Mouse (Mus musculus) cerebellum, adult 11 months (tissue): ENCODE measurements around the gene B230104I21Rik.

Source experiments
- DNase-seq: peaks from one replicate; pipeline ENCODE4 v3.0.0; 2022

The B230104I21Rik gene

GRCm38 (mm10) chr4:154352246-154352645 is 16.3 kb downstream of the B230104I21Rik start:
- DNase-seq, result no peak

GRCm38 (mm10) chr4:154355408-154355807 is 19.5 kb downstream of the B230104I21Rik start:
- no peak for DNase-seq

GRCm38 (mm10) chr4:154358370-154358769 is 22.4 kb downstream of the B230104I21Rik start:
- DNase-seq, result no peak

- DNase-seq, result no peak
Observed at GRCm38 (mm10) chr4:154358816-154359215, 22.9 kb downstream of the B230104I21Rik start.

DNA sequence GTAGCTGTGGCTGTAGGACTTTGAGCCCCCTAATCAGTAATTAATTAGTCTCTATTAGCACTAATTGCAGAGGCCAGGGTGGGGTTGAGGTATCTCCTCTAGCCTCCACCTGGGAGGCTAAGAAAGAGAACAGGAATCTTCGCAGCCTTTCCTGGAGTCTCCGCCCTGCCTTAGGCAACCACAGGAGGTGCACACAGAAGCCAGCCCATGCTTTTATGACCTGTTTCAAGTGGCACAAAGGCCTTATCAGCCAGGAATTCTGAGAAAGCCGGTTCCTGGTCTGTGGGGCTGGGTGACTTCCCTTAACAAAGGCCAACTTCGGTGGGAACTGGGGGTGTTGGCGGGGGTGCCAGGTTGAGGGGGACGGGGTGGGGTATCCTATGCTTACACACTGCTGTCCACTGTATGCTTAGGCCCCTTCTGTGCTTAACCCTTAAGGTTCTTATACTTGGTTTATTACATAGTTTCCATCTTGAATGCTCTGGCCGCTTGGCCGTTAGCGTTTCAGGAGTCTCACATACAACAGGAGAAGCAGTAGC is 23.9 kb downstream of the B230104I21Rik start:
- no peak for DNase-seq

GRCm38 (mm10) chr4:154360441-154360840 is 24.5 kb downstream of the B230104I21Rik start:
- no peak for DNase-seq

GRCm38 (mm10) chr4:154360850-154361249 is 24.9 kb downstream of the B230104I21Rik start:
- DNase-seq, result no peak

- no peak for DNase-seq
Observed at GRCm38 (mm10) chr4:154364752-154365151, 28.8 kb downstream of the B230104I21Rik start.

DNA sequence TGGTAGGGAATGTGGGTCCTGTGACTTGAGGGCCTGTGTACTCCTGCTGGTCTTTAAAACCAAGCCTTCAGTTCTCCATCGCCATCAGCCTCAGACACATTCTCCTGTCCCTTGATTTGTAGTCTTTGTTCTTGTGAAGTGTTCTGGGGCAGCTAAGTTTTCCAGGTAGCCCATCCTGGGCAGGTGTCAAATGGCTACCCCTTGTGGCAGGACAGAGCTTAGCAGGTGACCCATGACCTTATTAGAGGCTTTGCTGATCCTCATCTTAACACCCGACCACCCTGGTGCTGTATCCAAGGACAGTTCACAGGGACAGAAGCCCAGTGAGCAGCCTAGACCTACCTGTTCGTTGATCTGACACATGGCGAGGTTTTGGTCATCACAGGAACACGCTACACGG is 30.9 kb downstream of the B230104I21Rik start:
- DNase-seq, result no peak

DNA sequence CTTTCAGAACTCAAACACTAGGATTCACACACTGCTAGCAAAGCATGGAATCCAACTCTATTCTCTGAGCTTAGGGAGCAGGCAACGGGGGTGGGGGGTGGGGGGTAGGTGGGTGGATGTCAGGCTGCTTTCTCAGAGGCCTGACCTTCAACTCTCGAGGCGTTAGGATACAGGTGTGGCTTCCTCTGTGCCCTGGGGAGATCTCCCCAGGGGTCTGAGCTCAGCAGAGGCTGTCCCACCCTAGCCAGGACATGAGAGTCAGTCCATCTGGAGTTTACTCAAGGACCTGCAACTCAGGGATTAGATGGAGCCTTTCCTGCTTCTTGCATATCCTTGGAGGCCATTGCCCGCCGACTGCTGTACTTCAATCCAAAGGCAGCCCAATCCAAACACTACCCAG is 33.2 kb downstream of the B230104I21Rik start:
- no peak for DNase-seq

DNA sequence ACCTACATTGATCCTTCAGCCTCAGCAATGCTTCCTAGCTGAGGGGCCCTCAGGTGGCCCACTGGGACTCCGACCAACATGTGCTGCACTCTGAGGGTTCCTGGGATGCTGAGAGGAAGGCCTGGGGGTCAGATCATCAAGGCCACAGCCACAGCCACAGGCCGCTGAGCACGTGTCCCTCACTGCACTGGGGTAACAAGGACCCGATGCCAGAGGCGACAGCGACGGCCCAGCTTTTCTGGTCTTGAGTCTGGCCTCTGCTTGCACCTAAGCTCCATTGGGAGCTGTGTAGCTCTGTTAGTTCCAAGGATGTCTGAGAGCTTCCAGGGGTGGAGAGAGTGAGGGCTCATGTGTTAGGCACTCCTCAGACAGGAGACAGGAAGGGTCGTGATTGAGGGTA is 34.9 kb downstream of the B230104I21Rik start:
- no peak for DNase-seq

GRCm38 (mm10) chr4:154371542-154372247 is 35.8 kb downstream of the B230104I21Rik start:
- DNase-seq, result no peak

DNA sequence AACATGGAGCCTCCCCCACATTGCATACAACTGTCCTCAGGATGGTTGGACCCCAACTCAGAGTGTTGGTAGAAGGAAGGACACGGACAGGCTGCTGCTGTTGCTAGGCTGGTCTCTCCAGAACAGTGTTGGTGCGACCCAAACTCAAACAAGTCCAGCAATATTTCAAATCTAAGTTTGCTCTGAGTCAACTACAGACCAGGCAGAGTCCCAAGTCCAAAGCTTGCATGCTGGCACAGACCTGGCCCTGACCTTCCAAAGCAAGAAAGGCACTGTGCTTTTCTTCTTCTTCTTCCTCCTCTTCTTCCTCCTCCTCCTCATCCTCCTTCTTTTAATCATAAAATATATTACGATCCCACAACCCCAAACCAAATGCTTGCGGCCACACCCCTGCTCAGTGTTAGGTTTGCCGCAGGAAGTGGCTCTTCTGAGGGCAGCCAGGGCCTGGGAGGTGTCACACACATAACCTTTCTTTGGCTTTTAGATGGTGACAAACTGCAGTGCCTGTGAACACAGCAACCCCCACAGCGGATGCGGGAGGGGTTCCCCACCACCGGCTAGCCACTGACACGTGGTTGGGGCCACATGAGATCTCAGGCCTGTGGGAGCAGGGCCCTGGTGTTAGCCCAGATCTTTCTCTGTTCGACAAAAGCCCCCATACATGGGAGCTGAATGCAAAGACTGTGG is 40.2 kb downstream of the B230104I21Rik start:
- DNase-seq, result no peak

GRCm38 (mm10) chr4:154378876-154379275 is 42.9 kb downstream of the B230104I21Rik start:
- DNase-seq, result no peak

GRCm38 (mm10) chr4:154385208-154385607 is 49.3 kb downstream of the B230104I21Rik start:
- no peak for DNase-seq

DNA sequence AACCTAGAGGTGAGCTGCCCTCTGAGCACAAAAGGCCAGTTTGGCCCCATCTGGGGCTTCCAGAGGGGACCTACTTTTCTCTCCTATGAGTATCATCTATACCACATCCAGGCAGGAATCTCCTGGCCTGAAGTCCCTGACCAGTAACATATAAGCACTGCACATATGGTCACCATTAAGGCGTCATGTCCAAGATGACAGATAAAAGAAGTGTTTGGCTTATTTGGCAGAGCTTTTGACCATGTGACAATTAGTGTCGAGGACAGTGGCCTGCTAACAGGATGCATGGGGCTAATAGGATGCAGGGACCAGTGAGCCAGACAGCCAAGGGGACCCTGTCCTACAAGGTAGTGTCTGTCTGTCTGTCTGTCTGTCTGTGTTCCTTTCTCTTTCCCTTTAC is 50.0 kb downstream of the B230104I21Rik start:
- no peak for DNase-seq

- DNase-seq, result no peak
Observed at GRCm38 (mm10) chr4:154386810-154387209, 50.9 kb downstream of the B230104I21Rik start.

- no peak for DNase-seq
Observed at GRCm38 (mm10) chr4:154389641-154390040, 53.7 kb downstream of the B230104I21Rik start.

DNA sequence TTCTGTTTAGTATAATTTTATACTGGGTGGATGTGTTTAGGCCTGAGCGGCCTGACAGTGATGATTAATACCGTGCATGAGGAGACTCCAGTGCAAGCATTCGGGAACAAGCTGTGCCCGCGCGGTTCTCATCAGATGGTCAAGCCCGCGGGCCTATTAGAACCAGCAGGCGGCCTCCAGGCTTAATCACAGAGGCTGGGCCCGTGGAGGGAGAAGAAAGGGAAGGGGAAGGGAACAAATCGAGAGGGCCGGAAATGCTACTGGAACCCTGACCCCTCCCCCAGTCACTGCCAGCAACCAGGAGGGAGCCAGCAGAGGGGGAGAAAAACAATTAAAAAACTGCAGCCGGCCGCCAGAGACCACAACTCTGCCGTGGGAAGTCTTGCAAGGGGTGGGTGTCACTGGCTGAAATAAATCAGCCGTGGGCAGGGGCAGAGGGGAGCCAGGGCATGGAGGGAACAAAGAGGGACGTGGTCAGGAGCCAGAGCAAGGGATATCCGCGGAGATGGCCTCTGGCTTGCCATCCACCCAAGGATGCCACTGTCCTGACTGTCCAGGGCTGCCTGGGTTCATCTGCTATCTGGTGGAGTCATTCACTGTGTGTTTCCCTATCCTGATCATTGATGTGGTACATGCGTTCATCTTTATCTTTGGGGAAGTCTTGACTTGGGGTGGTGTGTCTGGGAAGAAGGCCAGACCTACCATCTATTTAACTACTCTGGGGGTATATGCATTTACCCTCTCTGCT is 54.6 kb downstream of the B230104I21Rik start:
- no peak for DNase-seq

DNA sequence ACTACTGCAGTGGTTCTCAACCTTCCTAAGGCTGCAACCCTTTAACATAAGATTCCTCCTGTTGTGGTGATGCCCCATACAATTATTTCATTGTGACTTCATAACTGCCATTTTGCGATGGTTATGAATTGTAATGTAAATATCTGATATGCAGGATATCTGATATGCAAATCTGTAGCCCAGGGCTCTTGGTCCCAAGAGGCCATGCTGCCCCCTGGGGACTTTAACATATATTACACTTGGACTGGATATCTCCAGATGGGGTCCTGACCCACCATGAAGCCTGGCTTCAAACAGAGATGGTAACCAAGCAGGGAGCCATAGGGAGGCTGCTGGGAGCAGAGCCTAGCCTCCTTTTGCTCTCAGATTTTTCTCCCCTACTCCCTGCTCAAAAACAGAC is 56.7 kb downstream of the B230104I21Rik start:
- DNase-seq, result no peak

GRCm38 (mm10) chr4:154393196-154394122 is 57.5 kb downstream of the B230104I21Rik start:
- DNase-seq, result peak; percentile 6

GRCm38 (mm10) chr4:154394123-154394722 is 58.3 kb downstream of the B230104I21Rik start:
- no peak for DNase-seq
